Mouse (Mus musculus) mouse trophoblast stem cell (cell line): ENCODE data around the gene Als2cr12.
"Not testable (repeated sequence)": the region's sequence is repeated elsewhere in the genome, so short reads cannot be mapped to it uniquely, and the experiment has no call there.

Experiments used
- in situ Hi-C, 2 experiments: fragments of 300-500 bp; cut with MseI, MboI; formaldehyde crosslinking; loops; 2 replicates in 1 of 2; 3 replicates in 1 of 2; pipeline ENCODE4 v1.15.1; 2025

The Als2cr12 gene

GRCm38 (mm10) chr1:58719356-58719945 lies 23.7 kb upstream of the Als2cr12 start:
- in situ Hi-C loops, result no loop called here

GRCm38 (mm10) chr1:58717589-58718270 lies 21.9 kb upstream of the Als2cr12 start:
- in situ Hi-C loops, result no loop called here

- in situ Hi-C loops, result no loop called here
These were observed 21.1 kb upstream of the Als2cr12 start for GRCm38 (mm10) chr1:58716883-58717220.

GRCm38 (mm10) chr1:58716162-58716882 lies 20.5 kb upstream of the Als2cr12 start:
- in situ Hi-C loops, result no loop called here

- in situ Hi-C loops, result no loop called here
These were observed 19.7 kb upstream of the Als2cr12 start for GRCm38 (mm10) chr1:58715536-58715935.

- in situ Hi-C loops, result loop anchor here (5.0 kb wide), 1 partner anchor 62 kb away; no protein-coding TSS in a partner anchor
These were observed 18.6 kb upstream of the Als2cr12 start for GRCm38 (mm10) chr1:58714361-58714760.

GRCm38 (mm10) chr1:58713893-58714231 lies 18.1 kb upstream of the Als2cr12 start:
- in situ Hi-C loops, result loop anchor here (5.0 kb wide), 1 partner anchor 62 kb away; no protein-coding TSS in a partner anchor

GRCm38 (mm10) chr1:58713081-58713892 lies 17.5 kb upstream of the Als2cr12 start:
- in situ Hi-C loops, result loop anchor here (5.0 kb wide), 1 partner anchor 61 kb away; no protein-coding TSS in a partner anchor

GRCm38 (mm10) chr1:58712076-58713061 lies 16.6 kb upstream of the Als2cr12 start:
- in situ Hi-C loops, result loop anchor here (5.0 kb wide), 1 partner anchor 60 kb away; no protein-coding TSS in a partner anchor

GRCm38 (mm10) chr1:58711365-58712016 lies 15.7 kb upstream of the Als2cr12 start, which contains the start of gene Cflar:
Gene Cflar, plus strand, starts transcription at chr1:58711508.
- in situ Hi-C loops, result loop anchor here (5.0 kb wide), 1 partner anchor 59 kb away; no protein-coding TSS in a partner anchor

- in situ Hi-C loops, result loop anchor here (5.0 kb wide), 1 partner anchor 59 kb away; no protein-coding TSS in a partner anchor
These were observed 15.0 kb upstream of the Als2cr12 start for GRCm38 (mm10) chr1:58710711-58711364.

- in situ Hi-C loops, result loop anchor here (5.0 kb wide), 1 partner anchor 58 kb away; no protein-coding TSS in a partner anchor
These were observed 14.3 kb upstream of the Als2cr12 start for GRCm38 (mm10) chr1:58710043-58710442.

GRCm38 (mm10) chr1:58700580-58701162 lies 4.9 kb upstream of the Als2cr12 start:
- in situ Hi-C loops, result loop anchor here in 1 of 2 experiments (10.0 kb wide), 1 partner anchor 66 kb away; no protein-coding TSS in a partner anchor

- in situ Hi-C loops, result loop anchor here in 1 of 2 experiments (10.0 kb wide), 1 partner anchor 65 kb away; no protein-coding TSS in a partner anchor
These were observed 4.2 kb upstream of the Als2cr12 start for GRCm38 (mm10) chr1:58699988-58700387.

- in situ Hi-C loops, result no loop called here
These were observed 3.0 kb upstream of the Als2cr12 start for GRCm38 (mm10) chr1:58698781-58699180.

- in situ Hi-C loops, result not testable (repeated sequence)
These were observed 1.8 kb upstream of the Als2cr12 start for GRCm38 (mm10) chr1:58697607-58698006.

- in situ Hi-C loops, result no loop called here
These were observed 2.1 kb downstream of the Als2cr12 start for GRCm38 (mm10) chr1:58693696-58694095.

- in situ Hi-C loops, result not testable (repeated sequence)
These were observed 4.1 kb downstream of the Als2cr12 start for GRCm38 (mm10) chr1:58691718-58692117.
